In the genomic region with DNA sequence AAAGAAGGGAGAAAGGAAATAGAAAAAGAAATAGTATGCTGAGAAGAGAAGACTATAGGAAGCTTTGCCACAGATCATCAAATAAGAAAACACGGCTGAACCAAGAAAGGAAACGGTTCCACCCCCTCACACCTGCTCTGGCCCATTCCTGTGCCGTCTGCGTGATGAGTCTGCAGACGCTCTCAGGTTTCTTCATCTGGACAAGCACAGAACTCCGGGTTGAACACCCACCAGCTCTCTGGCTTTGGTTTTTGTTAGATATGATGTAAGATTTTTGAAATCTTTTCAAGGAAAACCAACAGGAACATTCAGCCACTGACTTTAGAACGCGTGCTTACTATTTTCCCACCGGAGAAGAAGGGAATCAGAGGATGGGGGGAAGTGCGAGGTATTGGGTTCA, we compare ENCODE assay signal across 14 mouse cellular contexts.
DNase-seq lines count a peak whose midpoint lies in the region; ATAC-seq and TF ChIP-seq lines count a peak whose summit lies in the region.
"Had no signal": no experiment of that assay in that cellular context is flagged by ENCODE, and none has a peak within 500 bp of the region (broad histone marks: within the 10 kb centered on the region; RNA-seq: fewer than 3 reads in every experiment).

No protein-coding gene starts in this region.

- no peak for ATAC-seq in erythroblast, adult 5-6 weeks (replicated peaks; ENCODE audit: low FRiP score, poor library complexity, severe bottlenecking)
- ATAC-seq: CD4-positive, CD25-positive, alpha-beta regulatory T cell, adult 4 months; inflammation-experienced regulatory T-cells, adult 6 months had no signal

- peak overlapping the region; percentile 13; the same call in 1 of the 2 replicates for H3K4me3 ChIP-seq in layer of hippocampus, adult 2 months
- H3K4me3 ChIP-seq: gastrocnemius, adult 2 months had no signal

- peak; percentile 39 to 49 for DNase-seq in layer of hippocampus, adult 2 months (ENCODE audit: low spot score in 2 of 2)
- no peak for DNase-seq in layer of hippocampus, postnatal 25 days (ENCODE audit: extremely low spot score in 1 of 2, low spot score in 1 of 2)
- peak; percentile 21 to 40 for DNase-seq in frontal cortex, postnatal 14 days (ENCODE audit: low spot score in 2 of 2)
- peak; percentile 39 to 76 for DNase-seq in left cerebral cortex, adult 9 months (ENCODE audit: low spot score in 2 of 2)
- DNase-seq in right cerebral cortex, postnatal 25 days: peak; percentile 77
- DNase-seq in T-cell, adult 2 months (ENCODE audit: low spot score): no peak
- DNase-seq: cerebellum, adult 8-10 months; gastrocnemius, adult 2 months; heart, postnatal 4 days; kidney, postnatal 10 days; liver had no signal

- TF ChIP-seq CTCF in layer of hippocampus, adult 2 months (conservative IDR thresholded peaks at IDR 0.05): no peak

- H3K27ac ChIP-seq in layer of hippocampus, adult 2 months: peak overlapping the region; percentile 1; the same call in 1 of the 2 replicates
- H3K27ac ChIP-seq: gastrocnemius, adult 2 months had no signal

Comparison
In these comparisons a context has a peak if more than half of its experiments do, and no peak if none do; other contexts are left out.
1. DNase-seq: peak in layer of hippocampus, adult 2 months (2 of 2), frontal cortex, postnatal 14 days (2 of 2), left cerebral cortex, adult 9 months (2 of 2) and right cerebral cortex, postnatal 25 days (single experiment); none in layer of hippocampus, postnatal 25 days (0 of 2) and T-cell, adult 2 months (single experiment).